In genomic region chr12:65172959-65173358, GRCm38 (mm10) we compare ENCODE assay signal across 8 mouse cellular contexts. TPM values are rescaled to one million over a fixed set of nuclear protein-coding genes. Genes with fewer than 3 reads are reported as not detected.
DNase-seq lines count a peak whose midpoint lies in the region; ATAC-seq and TF ChIP-seq lines count a peak whose summit lies in the region.
"Not testable (repeated sequence)": the region's sequence is repeated elsewhere in the genome, so short reads cannot be mapped to it uniquely, and the experiment has no call there.

No protein-coding gene starts in this region.

- H3K9ac ChIP-seq in forebrain, embryonic 12.5 days, result peak overlapping the region; percentile 79; the same call in 1 of the 2 replicates
- peak overlapping the region; percentile 69 for H3K9ac ChIP-seq in heart, embryonic 16.5 days (ENCODE audit: low read length)
- H3K9ac ChIP-seq in kidney, postnatal 0 days (ENCODE audit: low read depth, low read length), result peak overlapping the region; percentile 65
- H3K9ac ChIP-seq in limb, embryonic 13.5 days, result peak overlapping the region; percentile 81
- not testable (repeated sequence) for H3K9ac ChIP-seq in midbrain, embryonic 13.5 days (replicated peaks)

- H3K4me1 ChIP-seq in bone marrow macrophage, adult 2 months (ENCODE audit: control insufficient read depth, insufficient read depth, low read length); kidney, postnatal 0 days (replicated peaks; ENCODE audit: insufficient read depth, low read length); small intestine, adult 2 months (ENCODE audit: control insufficient read depth, insufficient read depth, insufficient read length, low read length): not testable (repeated sequence)
- H3K4me1 ChIP-seq in forebrain, embryonic 12.5 days, result peaks cover 14% of the 10 kb centered on the region
- peaks cover 14% of the 10 kb centered on the region for H3K4me1 ChIP-seq in heart, embryonic 16.5 days (ENCODE audit: control insufficient read depth, insufficient read depth, low read length)
- peaks cover 14% of the 10 kb centered on the region for H3K4me1 ChIP-seq in limb, embryonic 13.5 days
- peaks cover 18% of the 10 kb centered on the region for H3K4me1 ChIP-seq in midbrain, embryonic 13.5 days (replicated peaks)

- peak overlapping the region; percentile 97 for H3K4me3 ChIP-seq in bone marrow macrophage, adult 2 months (ENCODE audit: insufficient read depth, low read length)
- peak overlapping the region; percentile 81 for H3K4me3 ChIP-seq in forebrain, embryonic 12.5 days (replicated peaks)
- peak overlapping the region; percentile 97 for H3K4me3 ChIP-seq in heart, embryonic 16.5 days (ENCODE audit: low read length)
- H3K4me3 ChIP-seq in kidney, postnatal 0 days (replicated peaks; ENCODE audit: low read depth, low read length), result peak overlapping the region; percentile 74
- H3K4me3 ChIP-seq in limb, embryonic 13.5 days, result peak overlapping the region; percentile 82
- H3K4me3 ChIP-seq in midbrain, embryonic 13.5 days (replicated peaks), result peak overlapping the region; percentile 78
- H3K4me3 ChIP-seq in small intestine, adult 2 months (ENCODE audit: low read depth, low read length), result peak overlapping the region; percentile 92

- peak; percentile 71 for TF ChIP-seq CTCF in bone marrow macrophage, adult 2 months (IDR thresholded peaks at IDR 0.05; ENCODE audit: low read depth, low read length)
- peak; percentile 77 for TF ChIP-seq CTCF in kidney, postnatal 0 days (IDR thresholded peaks at IDR 0.05; ENCODE audit: low read depth)
- peak; percentile 56; the same call in 1 of the 2 replicates for TF ChIP-seq CTCF in small intestine, adult 2 months (IDR thresholded peaks at IDR 0.05; ENCODE audit: extremely low read depth, insufficient read length, insufficient replicate concordance, low read depth, low read length)

- ATAC-seq in forebrain, embryonic 12.5 days (ENCODE audit: low FRiP score), result peak; percentile 49
- peak; percentile 16 for ATAC-seq in heart, embryonic 16.5 days (replicated peaks; ENCODE audit: extremely low read depth, insufficient read depth, low FRiP score)
- peak; percentile 43 for ATAC-seq in kidney, postnatal 0 days (replicated peaks; ENCODE audit: low FRiP score, low read depth)
- ATAC-seq in limb, embryonic 13.5 days (ENCODE audit: low FRiP score, low read depth), result peak; percentile 57
- ATAC-seq in midbrain, embryonic 13.5 days, result peak; percentile 67

- WGBS in forebrain, embryonic 12.5 days, result 28% methylated on average over 8 of the region's 8 CpGs
- 28% methylated on average over 8 of the region's 8 CpGs for WGBS in heart, embryonic 16.5 days
- WGBS in kidney, postnatal 0 days, result 32% methylated on average over 8 of the region's 8 CpGs
- WGBS in limb, embryonic 13.5 days, result 32% methylated on average over 8 of the region's 8 CpGs
- WGBS in midbrain, embryonic 13.5 days, result 29% methylated on average over 8 of the region's 8 CpGs
- WGBS in small intestine, adult 2 months, result 12% methylated on average over 8 of the region's 8 CpGs

- TF ChIP-seq POLR2A in bone marrow macrophage, adult 2 months (IDR thresholded peaks at IDR 0.05; ENCODE audit: borderline replicate concordance, low read depth, low read length); small intestine, adult 2 months (IDR thresholded peaks at IDR 0.05; ENCODE audit: low read depth, low read length): not testable (repeated sequence)

- peak overlapping the region; percentile 59 for H3K4me2 ChIP-seq in forebrain, embryonic 12.5 days
- H3K4me2 ChIP-seq in heart, embryonic 16.5 days (ENCODE audit: low read depth, low read length), result peak overlapping the region; percentile 57
- H3K4me2 ChIP-seq in kidney, postnatal 0 days (ENCODE audit: low read length), result peak overlapping the region; percentile 72
- peak overlapping the region; percentile 69 for H3K4me2 ChIP-seq in limb, embryonic 13.5 days (replicated peaks)
- H3K4me2 ChIP-seq in midbrain, embryonic 13.5 days (replicated peaks), result peak overlapping the region; percentile 66

- peak overlapping the region; percentile 95 for H3K27ac ChIP-seq in bone marrow macrophage, adult 2 months (ENCODE audit: insufficient read depth, low read depth, low read length)
- peak overlapping the region; percentile 92 for H3K27ac ChIP-seq in forebrain, embryonic 12.5 days
- H3K27ac ChIP-seq in heart, embryonic 16.5 days (ENCODE audit: low read length), result peak overlapping the region; percentile 95
- peak overlapping the region; percentile 91 for H3K27ac ChIP-seq in kidney, postnatal 0 days
- peak overlapping the region; percentile 94 for H3K27ac ChIP-seq in limb, embryonic 13.5 days
- H3K27ac ChIP-seq in midbrain, embryonic 13.5 days, result peak overlapping the region; percentile 86
- H3K27ac ChIP-seq in small intestine, adult 2 months (ENCODE audit: insufficient read depth, low read depth, low read length), result peak overlapping the region; percentile 88

- H3K36me3 ChIP-seq in forebrain, embryonic 12.5 days (replicated peaks); heart, embryonic 16.5 days (ENCODE audit: control insufficient read depth, insufficient read depth); kidney, postnatal 0 days (ENCODE audit: insufficient read depth, low read length); limb, embryonic 13.5 days; midbrain, embryonic 13.5 days; small intestine, adult 2 months (ENCODE audit: control insufficient read depth, insufficient read depth, low read length): not testable (repeated sequence)

- DNase-seq in kidney, postnatal 0 days (ENCODE audit: low spot score), result not testable (repeated sequence)
- DNase-seq in urinary bladder, postnatal 36 days (ENCODE audit: low spot score in 2 of 2), result peak; percentile 26 to 41

- H3K27me3 ChIP-seq in forebrain, embryonic 12.5 days; heart, embryonic 16.5 days (ENCODE audit: control insufficient read depth, insufficient read depth, low read length); kidney, postnatal 0 days (ENCODE audit: insufficient read depth, low read length); limb, embryonic 13.5 days; midbrain, embryonic 13.5 days; small intestine, adult 2 months (ENCODE audit: control insufficient read depth, insufficient read depth, low read length): not testable (repeated sequence)

- not testable (repeated sequence) for H3K9me3 ChIP-seq in forebrain, embryonic 12.5 days; heart, embryonic 16.5 days (replicated peaks; ENCODE audit: control insufficient read depth, low read length); kidney, postnatal 0 days (replicated peaks; ENCODE audit: low read length); limb, embryonic 13.5 days; midbrain, embryonic 13.5 days

RNA-seq across cellular contexts. Expression of gene Mis18bp1, which starts 0.6 kb away (rescaled TPM):
- polyA plus RNA-seq in bone marrow macrophage, adult 2 months (2012; ENCODE audit: insufficient read depth, insufficient read length, missing spikeins), result 23.8 and 24.1 TPM in 2 replicates
- polyA plus RNA-seq in forebrain, embryonic 12.5 days (2016; fragmentation: Nextera tagmentation; extraction: Ambion mirVana), result 83.4 and 87.2 TPM in 2 replicates
- polyA plus RNA-seq in heart, embryonic 16.5 days (2015; fragmentation: Nextera tagmentation; extraction: Ambion mirVana), result 32.3 and 36.2 TPM in 2 replicates
- polyA plus RNA-seq in kidney, postnatal 0 days (2015; fragmentation: Nextera tagmentation; extraction: Ambion mirVana), result 31.0 and 31.8 TPM in 2 replicates
- polyA plus RNA-seq in limb, embryonic 13.5 days (2015; fragmentation: Nextera tagmentation; extraction: Ambion mirVana), result 69.1 and 71.1 TPM in 2 replicates
- polyA plus RNA-seq in midbrain, embryonic 13.5 days (2015; fragmentation: Nextera tagmentation; extraction: Ambion mirVana), result 29.2 and 31.4 TPM in 2 replicates
- polyA plus RNA-seq in small intestine, adult 2 months (2012; rRNA removed), result 0.04 and 0.22 TPM in 2 replicates

RNA-seq across cellular contexts. Expression of gene Wdr20rt, which starts 52.4 kb away (rescaled TPM):
- 0.63 TPM in 1 of 2 replicates, not detected in the other for polyA plus RNA-seq in bone marrow macrophage, adult 2 months (2012; ENCODE audit: insufficient read depth, insufficient read length, missing spikeins)
- polyA plus RNA-seq in forebrain, embryonic 12.5 days (2016; fragmentation: Nextera tagmentation; extraction: Ambion mirVana), result not detected in 2 replicates
- not detected in 2 replicates for polyA plus RNA-seq in heart, embryonic 16.5 days (2015; fragmentation: Nextera tagmentation; extraction: Ambion mirVana)
- not detected in 2 replicates for polyA plus RNA-seq in kidney, postnatal 0 days (2015; fragmentation: Nextera tagmentation; extraction: Ambion mirVana)
- polyA plus RNA-seq in limb, embryonic 13.5 days (2015; fragmentation: Nextera tagmentation; extraction: Ambion mirVana), result not detected in 2 replicates
- polyA plus RNA-seq in midbrain, embryonic 13.5 days (2015; fragmentation: Nextera tagmentation; extraction: Ambion mirVana), result not detected in 2 replicates
- polyA plus RNA-seq in small intestine, adult 2 months (2012; rRNA removed), result not detected in 2 replicates

Comparison
In these comparisons a context has a peak if more than half of its experiments do, and no peak if none do; other contexts are left out.
1. ATAC-seq: peak in every context shown above with its lines; median percentile 67 in midbrain, embryonic 13.5 days; 57 in limb, embryonic 13.5 days; 49 in forebrain, embryonic 12.5 days; 43 in kidney, postnatal 0 days; 16 in heart, embryonic 16.5 days.
2. RNA of gene Mis18bp1, which starts 0.6 kb away (polyA plus RNA-seq): 83.4 to 87.2 TPM in forebrain, embryonic 12.5 days, 69.1 to 71.1 TPM in limb, embryonic 13.5 days, 32.3 to 36.2 TPM in heart, embryonic 16.5 days, 31.0 to 31.8 TPM in kidney, postnatal 0 days, 29.2 to 31.4 TPM in midbrain, embryonic 13.5 days and 23.8 to 24.1 TPM in bone marrow macrophage, adult 2 months; 0.04 to 0.22 TPM in small intestine, adult 2 months; every median in the first group is over 10 times any median in the second.
3. Peak in every context shown above with its lines, with median percentiles within 50 percentile points of each other: H3K27ac ChIP-seq, H3K4me3 ChIP-seq, CTCF ChIP-seq and H3K4me2 ChIP-seq.